8 mouse cellular contexts compared by ENCODE assay signal in the genomic region with DNA sequence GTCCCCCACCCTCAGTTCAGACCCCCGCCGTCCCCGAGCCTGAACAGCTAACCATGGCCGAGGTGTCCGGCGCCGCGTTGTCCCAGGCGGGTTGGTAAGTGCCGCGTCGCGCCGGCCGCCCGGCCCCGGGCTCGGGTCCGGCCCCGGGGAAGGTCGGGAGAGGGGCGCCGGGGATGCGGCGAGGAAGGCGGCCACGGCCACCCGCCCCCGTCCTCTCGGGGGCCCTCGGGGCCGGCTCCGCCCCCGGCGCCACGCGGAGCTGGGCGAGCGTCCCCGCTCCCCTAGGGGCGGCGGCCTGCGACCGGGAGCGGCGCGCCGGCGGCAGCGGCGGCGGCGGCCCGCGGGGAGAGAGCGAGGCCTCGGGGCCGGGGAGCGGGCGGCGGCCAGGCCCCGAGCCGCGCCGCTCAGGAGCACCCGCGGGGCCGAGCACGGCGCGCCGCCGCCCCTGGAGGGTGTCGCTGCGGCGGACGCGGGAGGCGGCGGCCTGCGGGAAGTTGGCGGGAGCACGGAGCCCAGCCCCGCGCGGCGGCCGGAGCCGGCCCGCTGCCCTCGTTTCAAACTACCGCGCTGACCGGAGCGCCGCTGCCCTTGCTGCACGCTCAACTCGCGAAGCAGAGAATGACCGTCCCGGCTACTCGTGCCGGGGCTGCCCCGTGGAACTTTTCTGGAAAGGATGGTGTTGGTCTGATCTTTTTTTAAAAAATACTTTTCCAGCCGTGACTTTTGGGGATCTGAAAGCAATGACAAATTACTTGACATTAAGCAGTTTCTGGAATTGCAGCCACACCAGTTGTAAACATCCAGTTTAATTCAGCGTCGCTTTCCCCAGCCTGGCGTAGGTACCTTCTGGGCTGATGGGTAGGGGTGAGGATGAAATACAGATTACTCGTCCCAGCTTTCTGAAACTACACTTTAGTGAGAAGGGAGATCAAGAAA. TPM values are rescaled to one million over a fixed set of nuclear protein-coding genes. Genes with fewer than 3 reads are reported as not detected.
DNase-seq lines count a peak whose midpoint lies in the region; ATAC-seq lines count a peak whose summit lies in the region.

No protein-coding gene starts in this region.

- H3K27ac ChIP-seq in midbrain, embryonic 16.5 days (ENCODE audit: low read length): peak overlapping the region; percentile 98

- ATAC-seq in granulocyte monocyte progenitor cell, adult 5-6 weeks (replicated peaks; ENCODE audit: poor library complexity, severe bottlenecking): peak; percentile 31
- peak; percentile 74 for ATAC-seq in midbrain, embryonic 16.5 days

- H3K36me3 ChIP-seq in midbrain, embryonic 16.5 days (ENCODE audit: control insufficient read depth, insufficient read depth, low read length): no peaks in the 10 kb centered on the region

- H3K4me1 ChIP-seq in midbrain, embryonic 16.5 days (ENCODE audit: control insufficient read depth, insufficient read depth, low read length): peaks cover 16% of the 10 kb centered on the region

- WGBS in midbrain, embryonic 16.5 days: under 1% methylated on average over 71 of the region's 109 CpGs

- H3K9me3 ChIP-seq in midbrain, embryonic 16.5 days (replicated peaks; ENCODE audit: control insufficient read depth, low read length, poor library complexity, severe bottlenecking): no peaks in the 10 kb centered on the region

- DNase-seq in 3T3-L1 (ENCODE audit: low read depth, low spot score) (peak; percentile 53), liver (peak; percentile 71)
- peak; percentile 32 for DNase-seq in adrenal gland, adult 8-10 months
- peak; percentile 22 for DNase-seq in embryo, embryonic 11.5 days (ENCODE audit: low read depth, low spot score)
- DNase-seq in kidney, adult 11 months: peak; percentile 43
- DNase-seq in spleen, postnatal 4 days (ENCODE audit: low spot score in 2 of 2): peak; percentile 54 to 80

- H3K4me2 ChIP-seq in midbrain, embryonic 16.5 days (ENCODE audit: low read length): peak overlapping the region; percentile 67

- H3K4me3 ChIP-seq in midbrain, embryonic 16.5 days (ENCODE audit: low read depth, low read length): peak overlapping the region; percentile 69

- no peaks in the 10 kb centered on the region for H3K27me3 ChIP-seq in midbrain, embryonic 16.5 days (ENCODE audit: control insufficient read depth, insufficient read depth, low read depth, low read length)

- peak overlapping the region; percentile 82 for H3K9ac ChIP-seq in midbrain, embryonic 16.5 days (ENCODE audit: low read depth, low read length)

RNA-seq across cellular contexts. Expression of gene Tdrd3, which starts 0.6 kb away (rescaled TPM):
- total RNA-seq in adrenal gland, adult 8-10 months (2022): 10 to 100 TPM; 35.8 to 43.2 (median 42.1) TPM
- total RNA-seq in granulocyte monocyte progenitor cell, adult 5-6 weeks (2014; fragmentation: Nextera tagmentation): 25.0 and 35.2 TPM in 2 replicates
- 30.6 and 40.0 TPM in 2 replicates for total RNA-seq in granulocyte monocyte progenitor cell, adult 5-6 weeks (2017)
- 47.0 and 52.5 TPM in 2 replicates for polyA plus RNA-seq in midbrain, embryonic 16.5 days (2015; fragmentation: Nextera tagmentation; extraction: Ambion mirVana)

Comparison
In these comparisons a context has a peak if more than half of its experiments do, and no peak if none do; other contexts are left out.
1. Peak in every context shown above with its lines: DNase-seq, ATAC-seq, H3K4me3 ChIP-seq and H3K27ac ChIP-seq.